Mouse (Mus musculus) lung, postnatal 0 days (tissue): ENCODE data around the gene Ddx54. TPM values are rescaled to one million over a fixed set of nuclear protein-coding genes. Genes with fewer than 3 reads are reported as not detected.
A peak's percentile ranks its signal among the peaks of the same experiment; 100 is the strongest.

ENCODE experiments used
- ATAC-seq: fragments of 200-750 bp; cut with Nextera tagmentation; 2 replicates; pipeline ENCODE4 v1.8.0; 2017; ENCODE audit warnings: moderate library complexity
- DNase-seq: peaks from one replicate; pipeline ENCODE4 v3.0.0-alpha.2; 2016; ENCODE audit warnings: low spot score
- H3K27ac ChIP-seq: fragments of 300-500 bp; sonication (generic); 2 replicates; pipeline ENCODE4 v1.5.1; 2014; ENCODE audit warnings: antibody characterized with exemption, mild to moderate bottlenecking, low read length, mixed read lengths
- H3K27me3 ChIP-seq: fragments of 300-500 bp; sonication (generic); replicated peaks from 2 replicates; pipeline ENCODE4 v1.6.1; 2014; ENCODE audit warnings: low read length, mixed read lengths; ENCODE audit not compliant: insufficient read depth
- H3K36me3 ChIP-seq: fragments of 300-500 bp; sonication (generic); 2 replicates; pipeline ENCODE4 v1.6.1; 2014; ENCODE audit warnings: low read length, mixed read lengths; ENCODE audit not compliant: insufficient read depth
- H3K4me1 ChIP-seq: fragments of 300-500 bp; sonication (generic); 2 replicates; pipeline ENCODE4 v1.6.1; 2014; ENCODE audit warnings: antibody characterized with exemption, low read depth, low read length, mixed read lengths; ENCODE audit not compliant: insufficient read depth
- H3K4me2 ChIP-seq: fragments of 300-500 bp; sonication (generic); replicated peaks from 2 replicates; pipeline ENCODE4 v1.6.1; 2014; ENCODE audit warnings: low read depth, mild to moderate bottlenecking, low read length, moderate library complexity, mixed read lengths
- H3K4me3 ChIP-seq: fragments of 300-500 bp; sonication (generic); 2 replicates; pipeline ENCODE4 v1.5.1; 2014; ENCODE audit warnings: low read depth, low read length
- H3K9ac ChIP-seq: fragments of 300-500 bp; sonication (generic); replicated peaks from 2 replicates; pipeline ENCODE4 v1.6.1; 2014; ENCODE audit warnings: low read depth, mild to moderate bottlenecking
- H3K9me3 ChIP-seq: fragments of 300-500 bp; sonication (generic); 2 replicates; pipeline ENCODE4 v1.6.1; 2016; ENCODE audit warnings: low read length, mixed read lengths
- CTCF ChIP-seq: IDR thresholded peaks from 2 replicates; pipeline ENCODE4 v1.5.1; 2016; ENCODE audit warnings: antibody characterized with exemption, mild to moderate bottlenecking
- EP300 ChIP-seq: IDR thresholded peaks from 2 replicates; pipeline ENCODE4 v1.6.1; 2016; ENCODE audit warnings: antibody characterized with exemption, mild to moderate bottlenecking, control low read depth
- WGBS: fragments of 180-500 bp; shearing (Covaris S2); extraction: QIAGEN DNeasy Blood & Tissue Kit; methylation state at CpG from one replicate; pipeline ENCODE4 v1.1.7; 2014; 5-methylcytosine and 5-hydroxymethylcytosine counted together
- polyA plus RNA-seq: library from polyadenylated mRNA; unstranded; fragments of >200 nt; fragmentation: Nextera tagmentation; extraction: Ambion mirVana; gene quantifications from 2 replicates; pipeline ENCODE4 v1.2.1, GENCODE M21; 2015

Ddx54 gene
- polyA plus RNA-seq, 1 experiment from 2014 or later: 25.4 TPM

DNA sequence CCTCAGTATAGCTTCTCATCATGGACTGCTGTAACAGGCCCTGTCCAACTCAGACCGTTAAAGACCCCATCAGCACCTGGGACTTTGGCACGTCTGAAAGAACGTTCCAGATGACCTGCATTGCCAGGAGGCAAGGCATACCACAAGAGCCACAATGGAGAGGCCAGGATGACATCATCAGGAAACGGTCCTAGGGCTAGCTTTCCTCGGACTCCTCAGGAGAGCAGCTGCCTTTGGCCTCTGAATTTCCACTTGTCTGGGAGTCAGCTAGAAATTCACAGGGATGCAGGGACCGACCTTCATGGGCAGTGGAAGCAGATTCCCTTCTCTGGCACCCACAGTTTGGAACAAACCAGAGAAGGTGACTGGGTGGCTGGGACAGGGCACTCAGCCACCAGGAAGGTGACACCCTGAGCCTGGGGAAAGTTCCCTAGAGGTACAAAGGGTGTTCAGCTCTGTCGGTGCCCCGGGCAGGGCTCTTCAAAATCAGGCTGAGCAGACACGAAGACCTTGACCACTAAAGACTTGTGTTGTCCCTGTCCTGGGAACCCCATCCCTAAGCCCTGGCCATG, 45.8 kb upstream of the Ddx54 start:
- Histone ChIP-seq H3K9me3 (no peaks in the 10 kb centered on the region), H3K9ac (no peak overlapping the region), H3K4me1 (peaks cover 24% of the 10 kb centered on the region), H3K36me3 (no peaks in the 10 kb centered on the region), H3K4me3 (no peak overlapping the region), H3K27ac (peak overlapping the region; percentile 51), H3K27me3 (no peaks in the 10 kb centered on the region), H3K4me2 (no peak overlapping the region)
- 38% methylated on average over 9 of the region's 9 CpGs for WGBS
- TF ChIP-seq CTCF (no peak), EP300 (no peak)
- peak; percentile 48 for DNase-seq
- 0 out of 2 replicates have a peak, but pooled peaks have one; percentile 20 for ATAC-seq

DNA sequence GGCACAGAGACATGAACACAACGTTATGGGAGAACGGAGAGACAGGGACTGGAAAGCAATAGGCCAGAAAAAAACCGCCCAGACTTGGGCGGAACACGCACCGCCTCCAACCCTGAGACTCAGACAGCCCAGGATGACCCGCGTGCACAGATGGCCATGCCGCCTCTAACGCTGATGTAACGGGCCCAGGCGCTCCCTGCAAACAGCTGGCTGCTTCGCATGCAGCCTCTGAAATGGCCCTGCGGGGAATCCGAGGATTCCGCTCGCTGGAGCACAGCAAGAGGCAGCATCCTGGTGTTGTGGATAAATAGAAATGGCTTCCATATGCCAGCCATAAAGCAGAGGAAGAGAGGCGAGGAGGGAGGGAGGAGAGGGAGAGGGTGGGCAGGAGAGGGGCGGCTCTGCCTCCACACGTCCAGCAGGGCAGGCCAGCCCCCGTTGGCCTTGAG, 45.3 kb upstream of the Ddx54 start:
- peak; percentile 77 for DNase-seq
- Histone ChIP-seq H3K4me2 (no peak overlapping the region), H3K9ac (no peak overlapping the region)

GRCm38 (mm10) chr5:120567761-120568211, 44.8 kb upstream of the Ddx54 start:
- ATAC-seq: no peak
- WGBS: 70% methylated on average over 14 of the region's 14 CpGs
- H3K9me3 ChIP-seq: no peaks in the 10 kb centered on the region
- TF ChIP-seq EP300 (no peak), CTCF (no peak)
- DNase-seq: no peak
- H3K36me3 ChIP-seq: no peaks in the 10 kb centered on the region
- no peaks in the 10 kb centered on the region for H3K27me3 ChIP-seq
- H3K4me2 ChIP-seq: no peak overlapping the region
- H3K27ac ChIP-seq: 0 out of 2 replicates have a peak overlapping the region, but pooled peaks have one; percentile 51
- peaks cover 22% of the 10 kb centered on the region for H3K4me1 ChIP-seq
- H3K4me3 ChIP-seq: no peak overlapping the region
- H3K9ac ChIP-seq: no peak overlapping the region

More for the DNA sequence above, 45.3 kb upstream of the Ddx54 start:
- no peak overlapping the region for H3K4me3 ChIP-seq
- no peaks in the 10 kb centered on the region for H3K9me3 ChIP-seq
- WGBS: 53% methylated on average over 21 of the region's 21 CpGs
- H3K27me3 ChIP-seq: no peaks in the 10 kb centered on the region
- peaks cover 24% of the 10 kb centered on the region for H3K4me1 ChIP-seq
- H3K36me3 ChIP-seq: no peaks in the 10 kb centered on the region
- no peak for TF ChIP-seq CTCF
- no peak for TF ChIP-seq EP300
- ATAC-seq: peak; percentile 48
- peak overlapping the region; percentile 51; the same call in 1 of the 2 replicates for H3K27ac ChIP-seq

DNA sequence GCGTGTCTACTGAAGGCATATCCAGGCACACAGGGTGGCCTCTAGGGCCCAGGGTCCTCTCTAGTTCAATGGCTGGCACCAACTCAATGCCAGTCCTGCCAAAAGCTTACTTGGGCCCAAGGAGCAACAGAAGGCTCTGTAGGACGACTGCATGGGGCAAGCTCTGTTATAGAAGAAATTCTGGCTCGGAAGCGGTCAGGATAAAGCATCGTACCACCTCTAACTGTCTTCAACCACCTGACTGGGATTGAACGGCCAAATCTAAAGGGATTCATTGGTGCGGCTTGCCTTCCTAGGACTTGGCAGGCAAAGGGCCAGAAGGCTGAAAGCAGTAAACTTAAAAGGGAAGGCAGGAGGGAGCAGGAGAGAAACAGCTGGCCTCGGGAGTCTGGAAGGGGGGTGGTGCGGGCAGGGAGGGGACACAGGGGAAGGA, 44.2 kb upstream of the Ddx54 start:
- WGBS: 71% methylated on average over 9 of the region's 9 CpGs
- TF ChIP-seq EP300: no peak
- no peak for TF ChIP-seq CTCF
- H3K4me2 ChIP-seq: no peak overlapping the region
- no peaks in the 10 kb centered on the region for H3K36me3 ChIP-seq
- no peaks in the 10 kb centered on the region for H3K9me3 ChIP-seq
- H3K4me1 ChIP-seq: peaks cover 17% of the 10 kb centered on the region
- DNase-seq: no peak
- H3K27me3 ChIP-seq: no peaks in the 10 kb centered on the region
- no peak overlapping the region for H3K9ac ChIP-seq
- no peak overlapping the region for H3K4me3 ChIP-seq
- H3K27ac ChIP-seq: no peak overlapping the region
- no peak for ATAC-seq

GRCm38 (mm10) chr5:120568964-120569363, 43.6 kb upstream of the Ddx54 start:
- Histone ChIP-seq H3K27ac (no peak overlapping the region), H3K4me2 (no peak overlapping the region), H3K36me3 (no peaks in the 10 kb centered on the region), H3K9ac (no peak overlapping the region), H3K4me3 (no peak overlapping the region), H3K9me3 (no peaks in the 10 kb centered on the region), H3K4me1 (peaks cover 17% of the 10 kb centered on the region), H3K27me3 (no peaks in the 10 kb centered on the region)
- WGBS: 72% methylated on average over 4 of the region's 4 CpGs
- TF ChIP-seq CTCF: no peak
- no peak for TF ChIP-seq EP300
- ATAC-seq (no peak), DNase-seq (no peak)

- ATAC-seq (no peak), DNase-seq (no peak)
- no peaks in the 10 kb centered on the region for H3K27me3 ChIP-seq
- 76% methylated on average over 3 of the region's 3 CpGs for WGBS
- H3K9ac ChIP-seq: no peak overlapping the region
- TF ChIP-seq CTCF (no peak), EP300 (no peak)
- no peak overlapping the region for H3K4me3 ChIP-seq
- no peak overlapping the region for H3K4me2 ChIP-seq
- no peak overlapping the region for H3K27ac ChIP-seq
- peaks cover 17% of the 10 kb centered on the region for H3K4me1 ChIP-seq
- H3K9me3 ChIP-seq: no peaks in the 10 kb centered on the region
- H3K36me3 ChIP-seq: no peaks in the 10 kb centered on the region
Observed at GRCm38 (mm10) chr5:120569791-120570190, 42.7 kb upstream of the Ddx54 start.
